Mouse (Mus musculus): Measurements from ENCODE around the gene Sparc.

DNA sequence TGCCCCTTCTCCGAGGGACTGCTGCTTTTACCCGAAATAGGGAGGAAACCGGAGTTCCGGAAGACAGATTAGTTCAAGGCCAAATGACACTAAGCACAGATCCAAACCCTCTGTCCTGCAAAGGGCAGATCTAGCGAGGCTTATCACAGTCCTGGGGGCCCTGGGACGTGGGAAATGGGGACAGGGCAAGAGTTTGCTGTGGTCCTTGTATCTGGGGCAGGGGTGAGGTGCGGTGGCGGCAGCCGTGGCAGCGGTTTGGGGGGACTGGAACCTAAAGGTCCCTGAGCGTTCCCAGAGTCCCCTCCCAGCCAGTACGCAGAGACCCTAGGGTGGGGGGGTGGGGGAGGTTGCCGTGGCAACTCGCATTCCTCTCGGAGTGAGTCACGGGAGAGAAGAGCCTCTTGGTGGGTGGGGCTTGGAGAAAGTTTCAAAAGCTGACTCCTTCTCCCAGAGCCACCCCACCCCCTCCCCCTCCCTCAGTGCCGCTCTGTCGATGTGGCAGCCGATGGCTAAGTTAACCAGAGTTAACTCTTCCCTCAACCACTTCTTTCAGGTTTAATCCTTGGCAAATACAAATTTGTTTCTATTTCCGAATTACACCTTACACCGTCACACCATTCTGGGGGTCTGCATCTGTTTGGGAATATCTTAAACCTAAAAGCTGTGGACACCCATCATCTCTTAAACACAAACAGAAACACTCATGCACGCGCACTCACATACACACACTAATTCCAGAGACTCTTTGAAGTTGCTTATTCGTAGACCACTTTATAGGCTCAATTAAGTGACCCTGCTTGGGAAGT, 4.9 kb downstream of the Sparc start:
- TF ChIP-seq CTCF (conservative IDR thresholded peaks at IDR 0.05; ENCODE audit: insufficient read depth, insufficient read length, low read depth, low read length) (no peak), POLR2A (IDR thresholded peaks at IDR 0.05; ENCODE audit: low read depth, low read length) (no peak)

Measured in kidney, adult 2 months (tissue).